Mouse (Mus musculus) liver, postnatal 0 days (tissue): ENCODE data around the gene Krt7.
A peak's percentile ranks its signal among the peaks of the same experiment; 100 is the strongest.

ENCODE experiments used
- CTCF ChIP-seq: sonication (generic); IDR thresholded peaks from 2 replicates; pipeline ENCODE4 v1.5.1; 2016; ENCODE audit warnings: antibody characterized with exemption, low read depth
- EP300 ChIP-seq: IDR thresholded peaks from 2 replicates; pipeline ENCODE4 v1.6.1; 2016; ENCODE audit warnings: antibody characterized with exemption, low read depth, mild to moderate bottlenecking

DNA sequence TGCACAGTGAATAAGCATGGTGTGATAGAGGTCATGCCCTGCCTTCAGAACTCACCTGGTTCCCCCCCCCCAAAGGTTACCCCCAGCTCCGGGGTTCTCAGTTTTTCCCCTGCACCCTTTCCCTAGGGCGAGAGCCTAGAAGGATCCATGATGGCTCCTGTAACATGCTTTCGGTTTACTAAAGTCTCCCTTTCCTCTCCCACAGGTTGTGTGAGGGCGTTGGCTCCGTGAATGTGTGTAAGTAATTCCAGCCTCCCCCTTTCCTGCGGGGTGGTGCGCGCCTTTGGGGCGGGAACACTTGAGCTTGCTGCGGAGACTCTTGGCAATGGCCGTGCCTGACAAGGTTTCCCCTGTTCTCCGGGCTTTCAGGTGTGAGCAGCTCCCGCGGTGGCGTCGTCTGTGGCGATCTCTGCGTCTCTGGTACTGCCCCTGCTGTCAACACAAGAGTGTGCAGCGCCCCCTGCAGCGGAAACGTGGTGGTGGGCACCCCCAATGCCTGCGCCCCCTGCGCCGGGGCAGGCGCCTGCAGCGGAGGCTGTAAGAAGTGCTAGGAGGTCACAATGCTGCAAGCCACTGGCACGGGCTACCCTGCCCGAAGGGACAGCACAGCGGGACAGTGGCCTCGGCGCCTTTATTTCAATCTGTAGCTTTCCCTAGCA lies 68.3 kb downstream of the Krt7 start:
- TF ChIP-seq CTCF (peak; percentile 54), EP300 (no peak)
